Mouse (Mus musculus) limb, embryonic 14.5 days (tissue): ENCODE data around the gene Luzp1. TPM values are rescaled to one million over a fixed set of nuclear protein-coding genes. Genes with fewer than 3 reads are reported as not detected.

ENCODE experiments used
- ATAC-seq: fragments of 200-750 bp; cut with Nextera tagmentation; 2 replicates; pipeline ENCODE4 v1.8.0; 2017; ENCODE audit warnings: low read depth, moderate number of reproducible peaks, moderate TSS enrichment; ENCODE audit not compliant: low FRiP score
- DNase-seq: peaks from one replicate; pipeline ENCODE4 v3.0.0-alpha.2; 2015; ENCODE audit warnings: low spot score
- H3K27ac ChIP-seq: fragments of 300-500 bp; sonication (generic); replicated peaks from 2 replicates; pipeline ENCODE4 v1.5.1; 2014; ENCODE audit warnings: low read depth, mild to moderate bottlenecking, low read length, moderate library complexity, mixed read lengths
- H3K27me3 ChIP-seq: fragments of 300-500 bp; sonication (generic); 2 replicates; pipeline ENCODE4 v1.6.1; 2014; ENCODE audit warnings: low read length, mixed read lengths; ENCODE audit not compliant: control insufficient read depth, insufficient read depth
- H3K36me3 ChIP-seq: fragments of 300-500 bp; sonication (generic); 2 replicates; pipeline ENCODE4 v1.6.1; 2014; ENCODE audit warnings: mild to moderate bottlenecking, low read length, moderate library complexity, mixed read lengths; ENCODE audit not compliant: control insufficient read depth, insufficient read depth
- H3K4me1 ChIP-seq: fragments of 300-500 bp; sonication (generic); 2 replicates; pipeline ENCODE4 v1.6.1; 2014; ENCODE audit warnings: antibody characterized with exemption, low read length, mixed read lengths; ENCODE audit not compliant: control insufficient read depth, insufficient read depth
- H3K4me2 ChIP-seq: fragments of 300-500 bp; sonication (generic); replicated peaks from 2 replicates; pipeline ENCODE4 v1.6.1; 2014; ENCODE audit warnings: low read depth, mild to moderate bottlenecking, low read length, moderate library complexity; ENCODE audit not compliant: severe bottlenecking
- H3K4me3 ChIP-seq: fragments of 300-500 bp; sonication (generic); replicated peaks from 2 replicates; pipeline ENCODE4 v1.5.1; 2014; ENCODE audit warnings: low read length
- H3K9ac ChIP-seq: fragments of 300-500 bp; sonication (generic); 2 replicates; pipeline ENCODE4 v1.6.1; 2014; ENCODE audit warnings: mild to moderate bottlenecking, low read depth, low read length, moderate library complexity; ENCODE audit not compliant: severe bottlenecking
- H3K9me3 ChIP-seq: fragments of 300-500 bp; sonication (generic); 2 replicates; pipeline ENCODE4 v1.6.1; 2016; ENCODE audit warnings: low read length; ENCODE audit not compliant: control insufficient read depth
- POLR2A ChIP-seq: fragments of 200-500 bp; IDR thresholded peaks from 2 replicates; pipeline ENCODE4 v1.8.0; 2012; ENCODE audit warnings: inconsistent platforms, mild to moderate bottlenecking, moderate library complexity, borderline replicate concordance; ENCODE audit not compliant: insufficient read depth, insufficient read length; ENCODE audit errors: extremely low read depth
- WGBS: fragments of 180-500 bp; shearing (Covaris S2); extraction: QIAGEN DNeasy Blood & Tissue Kit; methylation state at CpG from one replicate; pipeline ENCODE4 v1.1.7; 2014; 5-methylcytosine and 5-hydroxymethylcytosine counted together
- polyA plus RNA-seq, 2 experiments: library from polyadenylated mRNA; depleted of rRNA in 1 of 2; stranded (reverse) in 1 of 2; unstranded in 1 of 2; fragments of >200 nt; fragmentation: Nextera tagmentation in 1 of 2; extraction: Ambion mirVana in 1 of 2; gene quantifications; 2 replicates each; pipeline versions ENCODE4 v1.2.1 to v1.2.3; 2012 to 2014

Luzp1 gene
- polyA plus RNA-seq, 2 experiments: 21.8 to 112 TPM

DNA sequence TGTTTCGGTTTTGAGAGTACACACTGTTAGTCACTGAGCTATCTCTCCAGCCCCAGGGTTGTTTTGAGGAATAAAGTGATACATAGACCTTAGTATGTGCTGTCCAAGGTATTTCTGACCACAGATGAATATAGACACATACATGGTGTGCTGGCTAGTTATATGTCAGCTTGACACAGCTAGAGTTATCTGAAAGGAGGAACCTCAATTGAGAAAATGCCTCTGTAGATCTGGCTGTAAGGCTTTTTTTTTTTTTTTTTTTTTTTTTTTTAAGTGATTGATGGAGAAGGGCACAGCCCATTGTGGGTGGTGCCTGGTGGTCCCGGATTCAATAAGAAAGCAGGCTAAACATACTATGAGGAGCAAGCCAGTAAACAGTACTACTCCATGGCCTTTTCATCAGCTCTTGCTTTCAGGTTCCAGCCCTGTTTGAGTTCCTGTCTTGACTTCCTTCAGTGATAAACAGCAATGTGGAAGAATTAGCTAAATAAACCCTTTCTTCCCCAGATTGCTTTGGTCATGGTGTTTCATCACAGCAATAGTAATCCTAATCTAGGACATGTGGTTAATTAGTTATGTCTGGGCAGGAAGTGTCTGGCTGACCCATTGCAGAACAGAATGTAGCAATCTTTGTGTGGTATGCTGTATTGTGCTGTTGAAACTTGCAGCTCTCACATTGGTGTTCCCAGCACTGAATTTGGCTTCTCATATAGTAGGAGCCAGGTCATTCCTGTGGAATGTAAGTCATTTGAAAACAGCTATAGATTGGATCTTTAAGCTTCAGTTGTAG is 36.1 kb downstream of the Luzp1 start:
- no peak for DNase-seq
- Histone ChIP-seq H3K4me2 (no peak overlapping the region), H3K27ac (no peak overlapping the region), H3K27me3 (no peaks in the 10 kb centered on the region), H3K4me1 (no peaks in the 10 kb centered on the region; the same call in 1 of the 2 replicates), H3K9me3 (no peaks in the 10 kb centered on the region), H3K4me3 (no peak overlapping the region), H3K9ac (no peak overlapping the region), H3K36me3 (no peaks in the 10 kb centered on the region)
- 61% methylated on average over 2 of the region's 2 CpGs for WGBS
- no peak for ATAC-seq
- TF ChIP-seq POLR2A: no peak

DNA sequence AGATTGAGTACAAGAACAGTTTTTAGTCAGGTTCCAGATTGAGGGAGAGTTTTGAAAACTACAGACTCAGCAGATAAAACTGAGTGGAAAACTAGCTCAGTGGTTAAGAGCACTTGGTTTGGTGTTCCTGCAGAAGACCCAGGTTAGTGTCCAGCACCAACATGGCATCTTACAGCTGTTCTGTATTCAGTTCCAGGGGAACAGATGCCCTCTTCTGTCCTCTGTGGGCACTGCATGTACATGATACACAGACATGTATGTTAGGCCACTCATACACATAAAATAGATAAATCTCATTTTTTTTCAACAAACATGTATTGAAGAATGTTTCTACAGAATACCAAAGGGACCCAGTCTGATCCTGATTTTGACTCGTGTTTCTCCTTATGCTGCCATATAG is 40.3 kb downstream of the Luzp1 start:
- Histone ChIP-seq H3K9ac (no peak overlapping the region), H3K4me3 (no peak overlapping the region), H3K27ac (no peak overlapping the region), H3K4me1 (peaks cover 24% of the 10 kb centered on the region), H3K9me3 (no peaks in the 10 kb centered on the region), H3K4me2 (no peak overlapping the region), H3K36me3 (no peaks in the 10 kb centered on the region), H3K27me3 (no peaks in the 10 kb centered on the region)
- 60% methylated on average over 1 of the region's 1 CpGs for WGBS
- DNase-seq: no peak
- ATAC-seq: no peak
- TF ChIP-seq POLR2A: no peak

DNA sequence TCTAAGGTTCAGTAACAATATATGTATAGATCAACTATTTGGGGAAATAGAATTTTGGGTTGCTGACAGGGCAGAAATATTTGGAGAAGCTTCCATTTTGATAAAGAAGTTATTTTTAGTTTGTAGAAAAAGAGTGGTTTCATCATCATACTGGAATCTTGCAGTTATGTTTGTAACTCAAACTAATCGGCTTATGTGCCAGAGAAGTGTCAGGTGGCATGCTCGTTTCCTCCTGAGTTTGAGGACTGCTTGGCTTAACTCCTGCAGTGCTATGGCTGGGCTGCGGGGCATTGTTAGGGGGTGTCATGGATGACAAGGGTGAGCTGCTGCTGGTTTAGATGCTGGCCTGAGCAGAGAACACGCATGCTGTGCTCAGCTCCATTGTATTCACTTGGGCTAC is 42.1 kb downstream of the Luzp1 start:
- ATAC-seq: no peak
- no peak for TF ChIP-seq POLR2A
- H3K27me3 ChIP-seq: no peaks in the 10 kb centered on the region
- no peak overlapping the region for H3K9ac ChIP-seq
- 50% methylated on average over 4 of the region's 4 CpGs for WGBS
- H3K36me3 ChIP-seq: no peaks in the 10 kb centered on the region
- DNase-seq: no peak
- H3K4me1 ChIP-seq: peaks cover 24% of the 10 kb centered on the region
- no peak overlapping the region for H3K4me2 ChIP-seq
- H3K4me3 ChIP-seq: no peak overlapping the region
- H3K9me3 ChIP-seq: no peaks in the 10 kb centered on the region
- no peak overlapping the region for H3K27ac ChIP-seq

DNA sequence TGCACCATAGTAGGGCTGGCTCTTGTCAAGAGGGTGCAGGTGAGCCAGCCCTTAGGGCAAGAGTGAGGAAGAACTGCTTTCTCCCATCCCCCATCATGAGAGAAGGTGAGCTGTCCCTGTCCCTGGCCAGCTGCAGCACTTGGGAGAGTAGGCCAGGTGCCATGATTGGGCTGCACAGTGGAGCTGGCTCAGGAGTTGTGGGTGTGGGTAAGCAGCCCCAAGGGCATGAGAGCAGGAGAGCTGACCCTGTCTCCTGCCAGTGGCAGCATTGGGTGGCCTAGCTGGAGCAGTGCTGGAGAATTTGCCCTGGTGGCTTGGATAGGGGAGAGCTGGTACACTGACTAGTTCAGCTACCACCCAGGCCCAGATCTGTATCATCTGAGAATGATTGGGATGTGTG is 43.3 kb downstream of the Luzp1 start:
- no peak for TF ChIP-seq POLR2A
- H3K36me3 ChIP-seq: no peaks in the 10 kb centered on the region
- peaks cover 24% of the 10 kb centered on the region for H3K4me1 ChIP-seq
- no peak overlapping the region for H3K9ac ChIP-seq
- H3K9me3 ChIP-seq: no peaks in the 10 kb centered on the region
- H3K4me2 ChIP-seq: no peak overlapping the region
- ATAC-seq (no peak), DNase-seq (no peak)
- no peak overlapping the region for H3K4me3 ChIP-seq
- no peaks in the 10 kb centered on the region for H3K27me3 ChIP-seq
- H3K27ac ChIP-seq: no peak overlapping the region

DNA sequence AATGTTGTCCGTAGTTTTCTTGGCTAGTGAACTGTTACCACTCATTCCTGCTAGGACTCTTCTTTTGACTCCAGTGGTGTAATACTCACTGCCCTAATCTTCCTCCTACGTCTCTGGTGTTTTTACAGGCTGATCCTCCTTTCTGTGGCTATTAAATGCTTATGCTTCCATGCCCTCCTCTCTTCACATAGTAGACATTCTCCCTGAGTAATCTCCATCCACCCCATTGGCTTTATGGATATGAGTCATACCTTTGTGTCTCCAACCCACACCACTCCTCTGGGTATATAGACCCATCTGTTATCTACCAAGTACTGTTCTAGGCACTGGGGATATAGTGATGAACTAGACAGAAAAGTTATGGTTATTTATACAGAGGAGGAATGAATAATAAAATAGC is 48.6 kb downstream of the Luzp1 start:
- Histone ChIP-seq H3K4me3 (no peak overlapping the region), H3K27ac (no peak overlapping the region), H3K4me2 (no peak overlapping the region), H3K36me3 (peaks cover 13% of the 10 kb centered on the region), H3K4me1 (peaks cover 7% of the 10 kb centered on the region; the same call in 1 of the 2 replicates), H3K27me3 (no peaks in the 10 kb centered on the region), H3K9me3 (no peaks in the 10 kb centered on the region), H3K9ac (no peak overlapping the region)
- TF ChIP-seq POLR2A: no peak
- DNase-seq (no peak), ATAC-seq (no peak)
- 82% methylated on average over 2 of the region's 2 CpGs for WGBS
